In the genomic region with DNA sequence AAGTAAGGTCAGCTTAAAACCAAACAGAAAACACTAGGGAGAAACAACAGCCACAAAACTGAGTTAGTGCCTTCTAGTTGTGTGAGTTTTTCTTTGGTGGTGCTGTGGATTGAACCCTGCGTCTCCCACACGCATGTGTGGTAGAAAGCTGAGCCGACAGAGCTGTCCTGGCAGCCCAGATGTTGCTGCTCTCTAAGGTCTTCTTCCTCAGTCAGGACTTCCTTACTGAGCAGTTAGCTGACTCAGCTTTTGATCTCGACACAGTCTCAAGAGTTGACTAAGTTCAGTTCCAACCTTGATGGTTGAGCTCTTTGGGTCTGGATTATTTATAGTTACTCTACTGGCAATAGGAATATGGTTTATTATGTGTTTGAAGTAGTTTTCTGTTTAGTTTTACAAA, we compare ENCODE assay signal across 13 mouse cellular contexts.
A peak's percentile ranks its signal among the peaks of the same experiment; 100 is the strongest.
DNase-seq lines count a peak whose midpoint lies in the region; ATAC-seq and TF ChIP-seq lines count a peak whose summit lies in the region.
"Had no signal": no experiment of that assay in that cellular context is flagged by ENCODE, and none has a peak within 500 bp of the region (broad histone marks: within the 10 kb centered on the region; RNA-seq: fewer than 3 reads in every experiment).

No protein-coding gene starts in this region.

- peaks cover 19% of the 10 kb centered on the region for H3K79me2 ChIP-seq in MEL (ENCODE audit: control insufficient read depth, insufficient read depth, low read length, poor library complexity)

- no peak overlapping the region for H3K9ac ChIP-seq in MEL (ENCODE audit: control insufficient read depth, low read depth, low read length, poor library complexity, severe bottlenecking)

- H3K27me3 ChIP-seq in MEL (ENCODE audit: control insufficient read depth in 1 of 2, insufficient read depth in 2 of 2, low read length in 2 of 2): no peaks in the 10 kb centered on the region
- H3K27me3 ChIP-seq in cerebellum, adult 2 months (ENCODE audit: control insufficient read depth, insufficient read depth, low read length): no peaks in the 10 kb centered on the region
- H3K27me3 ChIP-seq: Patski had no signal

- TF ChIP-seq RAD21 in MEL (IDR thresholded peaks at IDR 0.05; ENCODE audit: low read depth, low read length): no peak

- peaks cover 0 to 21% of the 10 kb centered on the region in 2 experiments; a peak in 3 of 4 replicates for H3K4me1 ChIP-seq in MEL (ENCODE audit: control insufficient read depth in 1 of 2, insufficient read depth in 2 of 2, low read length in 2 of 2)
- peaks cover 18% of the 10 kb centered on the region for H3K4me1 ChIP-seq in cerebellum, adult 2 months (ENCODE audit: control insufficient read depth, insufficient read depth, low read length)

- peak overlapping the region; percentile 24; the same call in 1 of the 2 replicates for H3K27ac ChIP-seq in layer of hippocampus, adult 2 months
- H3K27ac ChIP-seq in MEL (ENCODE audit: control insufficient read depth, low read depth, low read length): no peak overlapping the region
- no peak overlapping the region for H3K27ac ChIP-seq in cerebellum, adult 2 months (ENCODE audit: insufficient read depth, low read length)
- H3K27ac ChIP-seq: hindbrain, embryonic 10.5 days; macrophage had no signal

- H3K9me3 ChIP-seq in MEL (replicated peaks; ENCODE audit: insufficient read depth, low read length): no peaks in the 10 kb centered on the region
- H3K9me3 ChIP-seq: hindbrain, embryonic 10.5 days had no signal

- no peak overlapping the region for H3K4me3 ChIP-seq in layer of hippocampus, adult 2 months
- H3K4me3 ChIP-seq in MEL (ENCODE audit: control insufficient read depth in 1 of 2, insufficient read depth in 1 of 2, low read depth in 2 of 2, low read length in 2 of 2): peak overlapping the region in 1 of 2 experiments; percentile 31; a peak in 1 of 4 replicates
- H3K4me3 ChIP-seq in cerebellum, adult 2 months (replicated peaks; ENCODE audit: insufficient read depth, low read depth, low read length): no peak overlapping the region
- H3K4me3 ChIP-seq: hindbrain, embryonic 10.5 days had no signal

- peaks cover 2 to 32% of the 10 kb centered on the region in 2 experiments; a peak in 3 of 4 replicates for H3K36me3 ChIP-seq in MEL (ENCODE audit: control insufficient read depth in 1 of 2, insufficient read depth in 2 of 2, low read length in 2 of 2)

- DNase-seq in layer of hippocampus, adult 2 months (ENCODE audit: low spot score in 2 of 2): no peak
- no peak for DNase-seq in layer of hippocampus, adult 11-12 months (ENCODE audit: low spot score)
- DNase-seq in MEL (ENCODE audit: low read depth, low spot score): peak; percentile 42
- no peak for DNase-seq in urinary bladder, postnatal 4 days (ENCODE audit: low spot score in 2 of 2)
- DNase-seq in left cerebral cortex, postnatal 4 days: no peak
- DNase-seq in cerebellum, adult 2 months: no peak
- DNase-seq: embryo, embryonic 11 days; kidney, postnatal 4 days had no signal

- WGBS in cerebellum, adult 2 months: 46% methylated on average over 4 of the region's 4 CpGs

- TF ChIP-seq CTCF in layer of hippocampus, adult 2 months (conservative IDR thresholded peaks at IDR 0.05): no peak
- TF ChIP-seq CTCF in MEL (IDR thresholded peaks at IDR 0.05 in 2 of 3, conservative IDR thresholded peaks at IDR 0.05 in 1 of 3; ENCODE audit: control insufficient read depth in 1 of 3, insufficient read depth in 1 of 3, low read depth in 2 of 3, low read length in 3 of 3, poor library complexity in 1 of 3, severe bottlenecking in 1 of 3): no peak
- no peak for TF ChIP-seq CTCF in cerebellum, adult 2 months (IDR thresholded peaks at IDR 0.05; ENCODE audit: borderline replicate concordance, insufficient read depth, low read depth, low read length)

- intact Hi-C loops in left cerebral cortex, postnatal 4 days (cut with DNase I): no loop called here

- no peak for TF ChIP-seq POLR2A in MEL (IDR thresholded peaks at IDR 0.05; ENCODE audit: control insufficient read depth in 1 of 2, insufficient read depth in 1 of 2, low read depth in 1 of 2, low read length in 2 of 2, poor library complexity in 1 of 2)
- TF ChIP-seq POLR2A in cerebellum, adult 2 months (IDR thresholded peaks at IDR 0.05; ENCODE audit: borderline replicate concordance, insufficient read depth, low read length): no peak

- TF ChIP-seq EP300 in MEL (IDR thresholded peaks at IDR 0.05; ENCODE audit: low read depth in 1 of 2, low read length in 2 of 2): no peak

- peak; percentile 74 for ATAC-seq in CD4-positive, CD25-positive, alpha-beta regulatory T cell, adult 4 months
- peak; percentile 58; the same call in 1 of the 2 replicates for ATAC-seq in megakaryocyte-erythroid progenitor cell, adult 5-6 weeks (replicated peaks; ENCODE audit: low FRiP score, low TSS enrichment, poor library complexity, severe bottlenecking)
- ATAC-seq: Patski had no signal

TF ChIP-seq in MEL, 35 proteins besides CTCF, POLR2A, EP300 and RAD21:
- TF ChIP-seq MYC (IDR thresholded peaks at IDR 0.05; ENCODE audit: low read depth, low read length): no peak
- peak; percentile 91 for TF ChIP-seq MAFK (IDR thresholded peaks at IDR 0.05; ENCODE audit: borderline replicate concordance, low read depth, low read length)
- TF ChIP-seq GABPA (IDR thresholded peaks at IDR 0.05; ENCODE audit: low read depth, low read length): no peak
- no peak for TF ChIP-seq CHD2 (IDR thresholded peaks at IDR 0.05; ENCODE audit: low read length)
- no peak for TF ChIP-seq BHLHE40 (IDR thresholded peaks at IDR 0.05; ENCODE audit: borderline replicate concordance, low read depth, low read length)
- TF ChIP-seq UBTF (IDR thresholded peaks at IDR 0.05; ENCODE audit: borderline replicate concordance, insufficient read depth, low read depth, low read length): no peak
- TF ChIP-seq GATA1 (IDR thresholded peaks at IDR 0.05; ENCODE audit: low read depth, low read length): no peak
- TF ChIP-seq ZC3H11A (IDR thresholded peaks at IDR 0.05; ENCODE audit: low read depth, low read length): no peak
- no peak for TF ChIP-seq SMC3 (IDR thresholded peaks at IDR 0.05; ENCODE audit: low read depth, low read length)
- no peak for TF ChIP-seq RCOR1 (IDR thresholded peaks at IDR 0.05; ENCODE audit: low read depth, low read length)
- TF ChIP-seq ETS1 (IDR thresholded peaks at IDR 0.05; ENCODE audit: low read depth, low read length): peak; percentile 40; the same call in 1 of the 2 replicates
- no peak for TF ChIP-seq NELFE (IDR thresholded peaks at IDR 0.05; ENCODE audit: low read depth, low read length)
- no peak for TF ChIP-seq JUND (IDR thresholded peaks at IDR 0.05; ENCODE audit: low read depth, low read length)
